Mouse (Mus musculus): ENCODE measurements around the gene Phf21b.
"Not testable (repeated sequence)": the region's sequence is repeated elsewhere in the genome, so short reads cannot be mapped to it uniquely, and the experiment has no call there.

Gene Phf21b

GRCm38 (mm10) chr15:84772191-84773111 lies 83.4 kb downstream of the Phf21b start:
- no peak for DNase-seq

- no peak for DNase-seq
These were observed 86.1 kb downstream of the Phf21b start for GRCm38 (mm10) chr15:84769641-84770341.

GRCm38 (mm10) chr15:84768531-84768930 lies 87.3 kb downstream of the Phf21b start:
- not testable (repeated sequence) for DNase-seq

- peak; percentile 12 to 14 for DNase-seq
These were observed 89.2 kb downstream of the Phf21b start for GRCm38 (mm10) chr15:84766621-84767020.

- DNase-seq, result no peak
These were observed 92.4 kb downstream of the Phf21b start for GRCm38 (mm10) chr15:84763423-84763812.

- no peak for DNase-seq
These were observed 93.0 kb downstream of the Phf21b start for GRCm38 (mm10) chr15:84762712-84763422.

GRCm38 (mm10) chr15:84758493-84758892 lies 97.4 kb downstream of the Phf21b start:
- peak; percentile 24 to 26 for DNase-seq

GRCm38 (mm10) chr15:84756426-84756825 lies 99.4 kb downstream of the Phf21b start:
- DNase-seq, result no peak

- peak; percentile 31 to 32 for DNase-seq
These were observed 100.9 kb downstream of the Phf21b start for GRCm38 (mm10) chr15:84754987-84755386.

GRCm38 (mm10) chr15:84745831-84746230 lies 110.0 kb downstream of the Phf21b start:
- no peak for DNase-seq

- DNase-seq, result no peak
These were observed 111.5 kb downstream of the Phf21b start for GRCm38 (mm10) chr15:84744308-84744707.

GRCm38 (mm10) chr15:84743347-84743746 lies 112.5 kb downstream of the Phf21b start:
- no peak for DNase-seq

- DNase-seq, result no peak
These were observed 114.3 kb downstream of the Phf21b start for GRCm38 (mm10) chr15:84741573-84741972.

GRCm38 (mm10) chr15:84738246-84738645 lies 117.6 kb downstream of the Phf21b start:
- DNase-seq, result no peak

- DNase-seq, result no peak
These were observed 118.9 kb downstream of the Phf21b start for GRCm38 (mm10) chr15:84736994-84737346.

- no peak for DNase-seq
These were observed 119.4 kb downstream of the Phf21b start for GRCm38 (mm10) chr15:84736346-84736993.

All from thymus, postnatal 36 days (tissue).